Mouse (Mus musculus): Measurements from ENCODE around the gene Fgfr2.

GRCm38 (mm10) chr7:132965707-132966106 lies 157.4 kb downstream of the Fgfr2 start:
- no peak for TF ChIP-seq POLR2A (IDR thresholded peaks at IDR 0.05; ENCODE audit: low read depth, low read length)
- TF ChIP-seq CTCF (IDR thresholded peaks at IDR 0.05; ENCODE audit: extremely low read depth, insufficient read length, insufficient replicate concordance, low read depth, low read length): no peak

Data from small intestine, adult 2 months (tissue).